Mouse (Mus musculus): ENCODE data around the gene Tmem100.

DNA sequence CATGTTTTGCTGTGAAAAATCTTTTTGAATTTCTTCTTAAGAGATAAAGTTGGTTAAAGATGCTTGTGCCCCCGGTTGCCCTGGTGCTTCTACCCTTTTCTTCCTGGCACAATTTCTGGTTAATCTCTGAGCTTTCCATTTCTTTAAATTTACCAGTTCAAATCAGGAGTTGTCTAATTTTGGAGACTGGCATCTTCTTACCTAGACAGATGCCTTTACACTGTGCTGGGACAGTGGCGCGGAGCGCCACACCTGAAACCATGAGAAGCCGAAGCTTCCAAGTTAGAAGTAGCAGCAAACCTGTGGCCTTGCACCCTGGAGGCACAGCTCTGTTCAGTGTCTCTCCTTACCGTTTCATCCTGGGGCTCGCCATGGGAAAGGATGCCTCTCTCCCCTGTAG lies 928 bp downstream of the Tmem100 start:
- no peak for TF ChIP-seq CTCF (conservative IDR thresholded peaks at IDR 0.05; ENCODE audit: insufficient read depth, insufficient read length, low read depth, low read length)
- no peak for TF ChIP-seq POLR2A (IDR thresholded peaks at IDR 0.05; ENCODE audit: low read depth, low read length)
